Mouse (Mus musculus): ENCODE measurements around the gene Lrrc36.

GRCm38 (mm10) chr8:105499787-105500186 is 86.4 kb downstream of the Lrrc36 start:
- TF ChIP-seq POLR2AphosphoS2 (IDR thresholded peaks at IDR 0.05; ENCODE audit: low read depth, low read length), result no peak
- no peak for TF ChIP-seq CTCF (conservative IDR thresholded peaks at IDR 0.05 in 1 of 2, IDR thresholded peaks at IDR 0.05 in 1 of 2; ENCODE audit: low read depth in 2 of 2, low read length in 2 of 2)
- no peak for TF ChIP-seq SIN3A (IDR thresholded peaks at IDR 0.05; ENCODE audit: low read length)
- TF ChIP-seq E2F4 (IDR thresholded peaks at IDR 0.05; ENCODE audit: insufficient replicate concordance, low read depth, low read length), result no peak
- no peak for TF ChIP-seq JUND (conservative IDR thresholded peaks at IDR 0.05; ENCODE audit: low read depth, low read length)
- TF ChIP-seq UBTF (IDR thresholded peaks at IDR 0.05; ENCODE audit: low read depth, low read length), result no peak
- no peak for TF ChIP-seq CHD2 (IDR thresholded peaks at IDR 0.05; ENCODE audit: low read length)
